In genomic region chr7:4812303-4813104, GRCm38 (mm10) we compare ENCODE assay signal across 8 mouse cellular contexts. TPM values are rescaled to one million over a fixed set of nuclear protein-coding genes. Genes with fewer than 3 reads are reported as not detected.
DNase-seq lines count a peak whose midpoint lies in the region; ATAC-seq lines count a peak whose summit lies in the region.

Gene Ube2s, minus strand, starts transcription at chr7:4812590.

- peaks cover 19% of the 10 kb centered on the region for H3K4me1 ChIP-seq in heart, embryonic 10.5 days
- peaks cover 28% of the 10 kb centered on the region for H3K4me1 ChIP-seq in kidney, embryonic 15.5 days

- H3K36me3 ChIP-seq in heart, embryonic 10.5 days, result peaks cover 28% of the 10 kb centered on the region
- peaks cover 31% of the 10 kb centered on the region for H3K36me3 ChIP-seq in kidney, embryonic 15.5 days

- WGBS in heart, embryonic 10.5 days, result under 1% methylated on average over 62 of the region's 62 CpGs
- under 1% methylated on average over 62 of the region's 62 CpGs for WGBS in kidney, embryonic 15.5 days

- peak within 1 kb of the TSS; percentile 99 for H3K9ac ChIP-seq in kidney, embryonic 15.5 days

- peak within 1 kb of the TSS; percentile 99 for H3K4me3 ChIP-seq in heart, embryonic 10.5 days
- peak within 1 kb of the TSS; percentile 99 for H3K4me3 ChIP-seq in kidney, embryonic 15.5 days (replicated peaks)

- no peaks in the 10 kb centered on the region for H3K27me3 ChIP-seq in heart, embryonic 10.5 days (ENCODE audit: insufficient read depth, poor library complexity, severe bottlenecking)
- no peaks in the 10 kb centered on the region for H3K27me3 ChIP-seq in kidney, embryonic 15.5 days

- ATAC-seq in erythroblast, adult 5-6 weeks (replicated peaks; ENCODE audit: low FRiP score, poor library complexity, severe bottlenecking), result peak; percentile 91
- peak; percentile 99 for ATAC-seq in kidney, embryonic 15.5 days (replicated peaks; ENCODE audit: low FRiP score)
- peak; percentile 94 for ATAC-seq in monocyte, adult 5-6 weeks (replicated peaks; ENCODE audit: insufficient number of reproducible peaks, low FRiP score, low TSS enrichment, poor library complexity, severe bottlenecking)

- no peaks in the 10 kb centered on the region for H3K9me3 ChIP-seq in heart, embryonic 10.5 days
- no peaks in the 10 kb centered on the region for H3K9me3 ChIP-seq in kidney, embryonic 15.5 days (replicated peaks)

- peak; percentile 98 for DNase-seq in B cell, adult 2 months
- peak; percentile 100 for DNase-seq in brain, adult 2 months (ENCODE audit: low read depth, low spot score)
- peak; percentile 99 for DNase-seq in heart, embryonic 10.5 days (ENCODE audit: low spot score)
- peak; percentile 99 for DNase-seq in liver
- peak; percentile 99 to 100 for DNase-seq in spleen, postnatal 4 days (ENCODE audit: low spot score in 2 of 2)

- H3K27ac ChIP-seq in heart, embryonic 10.5 days, result peak within 1 kb of the TSS; percentile 99
- peak within 1 kb of the TSS; percentile 98 for H3K27ac ChIP-seq in kidney, embryonic 15.5 days

- H3K4me2 ChIP-seq in kidney, embryonic 15.5 days, result peak within 1 kb of the TSS; percentile 76

RNA-seq across cellular contexts. Expression of gene Ube2s, which starts in this region (rescaled TPM):
- total RNA-seq in erythroblast, adult 5-6 weeks (2015; ENCODE audit: low replicate concordance), result 167 and 232 TPM in 2 replicates
- 97.4 and 134 TPM in 2 replicates for total RNA-seq in erythroblast, adult 5-6 weeks (2017; ENCODE audit: low replicate concordance)
- 337 and 447 TPM in 2 replicates for polyA plus RNA-seq in heart, embryonic 10.5 days (2016; fragmentation: Nextera tagmentation; extraction: Ambion mirVana)
- polyA plus RNA-seq in kidney, embryonic 15.5 days (2015; fragmentation: Nextera tagmentation; extraction: Ambion mirVana), result 384 and 386 TPM in 2 replicates
- total RNA-seq in monocyte, adult 5-6 weeks (2017), result 96.9 to 129 TPM (median 127 TPM) in 3 replicates

Comparison
In these comparisons a context has a peak if more than half of its experiments do, and no peak if none do; other contexts are left out.
1. Peak in every context shown above with its lines: DNase-seq, ATAC-seq, H3K4me3 ChIP-seq and H3K27ac ChIP-seq.